Mouse (Mus musculus) midbrain, embryonic 15.5 days (tissue): ENCODE measurements around the gene Adgrb2. TPM values are rescaled to one million over a fixed set of nuclear protein-coding genes. Genes with fewer than 3 reads are reported as not detected.
A peak's percentile ranks its signal among the peaks of the same experiment; 100 is the strongest.

ENCODE experiments used
- ATAC-seq: fragments of 200-750 bp; cut with Nextera tagmentation; replicated peaks from 2 replicates; pipeline ENCODE4 v1.8.0; 2017; ENCODE audit warnings: moderate TSS enrichment
- H3K27ac ChIP-seq: fragments of 300-500 bp; sonication (generic); 2 replicates; pipeline ENCODE4 v1.5.1; 2015; ENCODE audit warnings: mild to moderate bottlenecking, inconsistent platforms
- H3K27me3 ChIP-seq: fragments of 300-500 bp; sonication (generic); replicated peaks from 2 replicates; pipeline ENCODE4 v1.6.1; 2015; ENCODE audit warnings: inconsistent platforms
- H3K36me3 ChIP-seq: fragments of 300-500 bp; sonication (generic); replicated peaks from 2 replicates; pipeline ENCODE4 v1.6.1; 2015; ENCODE audit warnings: inconsistent platforms
- H3K4me1 ChIP-seq: fragments of 300-500 bp; sonication (generic); 2 replicates; pipeline ENCODE4 v1.6.1; 2015; ENCODE audit warnings: inconsistent platforms
- H3K4me2 ChIP-seq: fragments of 300-500 bp; sonication (generic); 2 replicates; pipeline ENCODE4 v1.6.1; 2015; ENCODE audit warnings: inconsistent platforms, mild to moderate bottlenecking, moderate library complexity
- H3K4me3 ChIP-seq: fragments of 300-500 bp; sonication (generic); 2 replicates; pipeline ENCODE4 v1.5.1; 2015; ENCODE audit warnings: mild to moderate bottlenecking, inconsistent platforms
- H3K9ac ChIP-seq: fragments of 300-500 bp; sonication (generic); 2 replicates; pipeline ENCODE4 v1.6.1; 2015; ENCODE audit warnings: mild to moderate bottlenecking, inconsistent platforms
- H3K9me3 ChIP-seq: fragments of 300-500 bp; sonication (generic); 2 replicates; pipeline ENCODE4 v1.6.1; 2016; ENCODE audit warnings: inconsistent platforms
- WGBS: fragments of 180-500 bp; shearing (Covaris S2); methylation state at CpG from one replicate; pipeline ENCODE4 v1.1.7; 2015; ENCODE audit warnings: mixed read lengths; 5-methylcytosine and 5-hydroxymethylcytosine counted together
- polyA plus RNA-seq: library from polyadenylated mRNA; unstranded; fragments of >200 nt; fragmentation: Nextera tagmentation; extraction: Ambion mirVana; gene quantifications from 2 replicates; pipeline ENCODE4 v1.2.1, GENCODE M21; 2015

Adgrb2 gene
- polyA plus RNA-seq, 1 experiment from 2014 or later, result 19.4 TPM

GRCm38 (mm10) chr4:129974285-129974684 lies 10.4 kb upstream of the Adgrb2 start:
- peaks cover 9% of the 10 kb centered on the region; the same call in 1 of the 2 replicates for H3K4me1 ChIP-seq

GRCm38 (mm10) chr4:129977256-129977655 lies 7.4 kb upstream of the Adgrb2 start:
- no peak overlapping the region for H3K4me2 ChIP-seq
- no peaks in the 10 kb centered on the region for H3K36me3 ChIP-seq
- 68% methylated on average over 4 of the region's 4 CpGs for WGBS
- no peak overlapping the region for H3K27ac ChIP-seq
- no peak overlapping the region for H3K4me3 ChIP-seq
- H3K9me3 ChIP-seq, result no peaks in the 10 kb centered on the region
- peaks cover 22% of the 10 kb centered on the region for H3K4me1 ChIP-seq
- no peaks in the 10 kb centered on the region for H3K27me3 ChIP-seq
- H3K9ac ChIP-seq, result no peak overlapping the region
- ATAC-seq, result no peak

More at GRCm38 (mm10) chr4:129974285-129974684, 10.4 kb upstream of the Adgrb2 start:
- 66% methylated on average over 9 of the region's 9 CpGs for WGBS
- Histone ChIP-seq H3K9me3 (no peaks in the 10 kb centered on the region), H3K27ac (no peak overlapping the region), H3K36me3 (no peaks in the 10 kb centered on the region), H3K9ac (no peak overlapping the region), H3K27me3 (no peaks in the 10 kb centered on the region), H3K4me3 (no peak overlapping the region), H3K4me2 (no peak overlapping the region)
- no peak for ATAC-seq

GRCm38 (mm10) chr4:129978227-129978626 lies 6.4 kb upstream of the Adgrb2 start:
- Histone ChIP-seq H3K9me3 (no peaks in the 10 kb centered on the region), H3K27ac (no peak overlapping the region), H3K4me1 (peaks cover 31% of the 10 kb centered on the region), H3K27me3 (no peaks in the 10 kb centered on the region), H3K4me2 (no peak overlapping the region), H3K9ac (no peak overlapping the region), H3K36me3 (no peaks in the 10 kb centered on the region), H3K4me3 (no peak overlapping the region)
- 40% methylated on average over 4 of the region's 4 CpGs for WGBS
- ATAC-seq, result no peak

- 72% methylated on average over 4 of the region's 4 CpGs for WGBS
- Histone ChIP-seq H3K36me3 (no peaks in the 10 kb centered on the region), H3K27ac (no peak overlapping the region), H3K4me2 (no peak overlapping the region), H3K9ac (no peak overlapping the region), H3K4me3 (no peak overlapping the region), H3K4me1 (peaks cover 38% of the 10 kb centered on the region), H3K27me3 (no peaks in the 10 kb centered on the region), H3K9me3 (no peaks in the 10 kb centered on the region)
- ATAC-seq, result no peak
Observed at GRCm38 (mm10) chr4:129978930-129979329, 5.7 kb upstream of the Adgrb2 start.

DNA sequence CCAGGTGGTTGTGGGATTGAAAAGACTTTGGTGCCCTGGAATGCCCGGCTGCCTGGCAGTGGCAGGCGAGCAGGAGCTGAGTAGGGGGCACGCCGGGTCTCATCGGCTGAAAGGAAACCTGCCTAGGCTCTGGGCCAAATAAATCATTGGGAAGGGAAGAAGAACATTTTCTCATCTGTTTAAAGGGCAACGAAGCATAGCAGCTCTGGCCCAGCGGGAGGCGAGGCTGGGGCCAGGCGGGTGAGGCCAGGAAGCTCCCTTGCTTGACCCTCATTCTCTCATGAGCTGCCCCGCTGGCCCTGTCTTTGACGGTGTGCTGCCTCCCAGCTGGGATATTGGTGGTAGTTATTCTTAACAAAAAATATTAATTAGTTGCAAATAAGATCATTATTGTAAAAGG lies 3.0 kb upstream of the Adgrb2 start:
- H3K9me3 ChIP-seq, result no peaks in the 10 kb centered on the region
- no peaks in the 10 kb centered on the region for H3K27me3 ChIP-seq
- ATAC-seq, result no peak
- H3K4me3 ChIP-seq, result no peak overlapping the region
- H3K9ac ChIP-seq, result no peak overlapping the region
- H3K4me1 ChIP-seq, result peaks cover 50% of the 10 kb centered on the region
- H3K4me2 ChIP-seq, result no peak overlapping the region
- WGBS, result 22% methylated on average over 11 of the region's 11 CpGs
- no peak overlapping the region for H3K27ac ChIP-seq
- no peaks in the 10 kb centered on the region for H3K36me3 ChIP-seq

DNA sequence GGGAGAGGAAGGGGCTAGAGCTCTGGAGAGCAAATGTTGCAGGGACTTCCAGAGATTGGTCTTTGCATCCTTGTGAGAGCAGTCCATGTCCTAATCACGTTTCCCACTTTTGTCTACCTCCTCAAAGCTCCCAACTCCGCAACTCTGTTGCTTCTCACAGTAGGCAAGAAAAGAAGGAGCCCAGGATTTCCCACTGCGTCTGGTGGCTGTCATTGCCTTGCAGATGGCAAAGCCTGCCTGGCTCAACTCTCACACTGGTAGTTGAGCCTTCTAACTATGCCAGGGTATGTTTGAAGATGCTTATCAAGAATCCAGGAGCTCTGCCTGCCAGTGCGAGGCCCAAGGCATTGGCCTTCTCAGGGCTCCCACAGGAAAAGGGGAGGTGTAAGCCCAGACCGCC lies 1.6 kb upstream of the Adgrb2 start:
- H3K36me3 ChIP-seq, result no peaks in the 10 kb centered on the region
- H3K4me3 ChIP-seq, result no peak overlapping the region
- 16% methylated on average over 5 of the region's 5 CpGs for WGBS
- ATAC-seq, result no peak
- peak overlapping the region; percentile 87 for H3K27ac ChIP-seq
- H3K9ac ChIP-seq, result no peak overlapping the region
- H3K4me1 ChIP-seq, result peaks cover 64% of the 10 kb centered on the region
- no peaks in the 10 kb centered on the region for H3K27me3 ChIP-seq
- no peaks in the 10 kb centered on the region for H3K9me3 ChIP-seq
- H3K4me2 ChIP-seq, result no peak overlapping the region

DNA sequence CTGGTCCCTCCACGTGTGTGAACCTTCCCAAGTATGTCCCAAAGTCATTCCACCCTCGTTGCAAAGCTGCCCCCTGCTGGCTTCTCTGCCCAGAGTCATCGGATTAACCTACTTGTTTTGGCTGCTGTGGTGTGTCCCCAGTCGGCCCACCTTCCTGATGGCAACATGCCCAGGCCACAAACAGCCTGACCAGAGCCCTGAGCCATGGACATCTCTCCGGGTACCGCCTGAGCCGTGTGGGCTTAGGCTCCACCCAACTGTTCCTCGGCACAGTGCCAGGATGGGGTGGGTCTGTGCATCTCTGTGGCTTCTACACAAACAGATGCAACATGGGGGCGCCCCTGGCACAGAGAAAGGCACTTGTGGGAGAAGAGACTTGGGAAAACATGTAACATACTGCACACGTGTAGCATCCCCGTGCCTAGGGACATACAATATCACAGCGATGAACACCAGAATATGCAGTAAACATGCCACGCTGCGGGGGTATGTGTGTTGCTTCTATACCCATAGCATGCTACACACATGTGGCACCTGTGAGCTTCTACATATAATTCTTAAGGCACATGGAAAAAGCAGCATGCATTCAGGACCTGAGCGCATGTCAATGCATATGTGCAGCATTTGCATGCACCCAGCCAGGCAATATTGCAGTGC lies 778 bp upstream of the Adgrb2 start:
- peak; percentile 22 for ATAC-seq
- H3K27ac ChIP-seq, result peak overlapping the region; percentile 87
- WGBS, result 2% methylated on average over 15 of the region's 15 CpGs
- peak overlapping the region; percentile 95 for H3K4me3 ChIP-seq
- H3K9ac ChIP-seq, result peak overlapping the region; percentile 92
- H3K27me3 ChIP-seq, result no peaks in the 10 kb centered on the region
- H3K9me3 ChIP-seq, result no peaks in the 10 kb centered on the region
- H3K4me1 ChIP-seq, result peaks cover 64% of the 10 kb centered on the region
- no peaks in the 10 kb centered on the region for H3K36me3 ChIP-seq
- H3K4me2 ChIP-seq, result peak overlapping the region; percentile 84

DNA sequence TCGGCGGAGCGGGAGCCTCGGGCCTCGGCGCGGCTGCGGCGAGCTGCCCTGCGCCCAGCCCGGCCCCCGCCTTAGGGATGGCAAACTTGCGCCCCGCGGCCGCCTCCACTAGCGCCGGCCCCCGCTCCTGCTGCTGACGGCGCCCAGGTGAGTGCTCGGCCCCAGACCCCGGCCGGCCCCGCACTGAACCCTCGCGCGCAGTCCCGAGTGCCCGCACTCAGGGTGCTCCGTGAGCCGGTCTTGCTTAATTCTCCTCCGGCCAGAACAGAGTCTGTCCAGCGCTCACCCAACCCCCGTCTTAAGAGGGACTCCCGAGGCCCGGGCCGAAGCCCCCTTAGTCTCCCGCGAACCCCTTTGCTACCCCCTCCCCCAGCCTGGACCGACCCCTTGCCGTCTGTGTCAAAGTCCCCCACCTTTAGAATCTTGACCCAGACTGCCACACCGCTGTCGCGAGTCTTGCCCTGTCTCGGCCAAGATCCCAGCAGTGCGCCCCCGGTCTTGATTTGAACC lies 546 bp downstream of the Adgrb2 start:
- Histone ChIP-seq H3K4me3 (peak overlapping the region; percentile 95), H3K4me1 (peaks cover 76% of the 10 kb centered on the region), H3K36me3 (no peaks in the 10 kb centered on the region), H3K9ac (peak overlapping the region; percentile 92), H3K4me2 (peak overlapping the region; percentile 84), H3K9me3 (no peaks in the 10 kb centered on the region), H3K27me3 (no peaks in the 10 kb centered on the region), H3K27ac (peak overlapping the region; percentile 87)
- ATAC-seq, result peak; percentile 8; the same call in 1 of the 2 replicates
- WGBS, result under 1% methylated on average over 32 of the region's 48 CpGs

- Histone ChIP-seq H3K27ac (peak overlapping the region; percentile 87), H3K9ac (peak overlapping the region; percentile 92), H3K4me1 (peaks cover 81% of the 10 kb centered on the region), H3K36me3 (no peaks in the 10 kb centered on the region), H3K9me3 (no peaks in the 10 kb centered on the region), H3K4me3 (peak overlapping the region; percentile 95), H3K4me2 (peak overlapping the region; percentile 84), H3K27me3 (no peaks in the 10 kb centered on the region)
- WGBS, result under 1% methylated on average over 58 of the region's 58 CpGs
- peak; percentile 11 for ATAC-seq
Observed at GRCm38 (mm10) chr4:129985671-129986441, 1.2 kb downstream of the Adgrb2 start.

GRCm38 (mm10) chr4:129987825-129988504 lies 3.3 kb downstream of the Adgrb2 start:
- Histone ChIP-seq H3K4me1 (peaks cover 62% of the 10 kb centered on the region), H3K27ac (peak overlapping the region; percentile 66), H3K9me3 (no peaks in the 10 kb centered on the region), H3K36me3 (0 out of 2 replicates have a peak, but pooled peaks cover 4% of the 10 kb centered on the region), H3K4me3 (peak overlapping the region; percentile 44), H3K4me2 (peak overlapping the region; percentile 84), H3K9ac (peak overlapping the region; percentile 60), H3K27me3 (no peaks in the 10 kb centered on the region)
- WGBS, result 1% methylated on average over 50 of the region's 53 CpGs
- ATAC-seq, result no peak; the same call in 1 of the 2 replicates

DNA sequence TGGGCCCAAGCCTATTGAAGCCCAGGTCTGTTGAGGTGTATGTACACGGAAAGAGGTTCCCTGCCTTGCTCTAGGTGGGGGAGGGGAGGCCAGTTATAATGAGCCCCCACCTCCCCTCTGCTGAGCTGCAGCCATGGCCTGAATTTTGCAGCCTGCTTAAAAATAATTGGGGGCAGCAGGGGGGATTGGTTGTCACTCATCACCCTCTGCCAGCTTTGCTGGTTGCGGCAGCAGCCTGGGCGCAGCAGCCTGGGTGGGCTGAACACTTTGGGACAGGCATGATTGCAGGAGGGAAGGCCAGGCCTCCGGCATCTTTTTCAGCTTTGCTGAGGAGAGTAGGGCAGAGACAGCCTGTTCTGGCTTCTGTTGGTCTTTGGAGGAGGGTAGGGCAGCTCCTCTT lies 5.3 kb downstream of the Adgrb2 start:
- 0 out of 2 replicates have a peak, but pooled peaks cover 7% of the 10 kb centered on the region for H3K36me3 ChIP-seq
- H3K4me2 ChIP-seq, result 0 out of 2 replicates have a peak overlapping the region, but pooled peaks have one; percentile 14
- no peak for ATAC-seq
- H3K9me3 ChIP-seq, result no peaks in the 10 kb centered on the region
- H3K9ac ChIP-seq, result peak overlapping the region; percentile 4; the same call in 1 of the 2 replicates
- H3K27ac ChIP-seq, result peak overlapping the region; percentile 48; the same call in 1 of the 2 replicates
- H3K27me3 ChIP-seq, result no peaks in the 10 kb centered on the region
- no peak overlapping the region for H3K4me3 ChIP-seq
- 32% methylated on average over 4 of the region's 4 CpGs for WGBS
- H3K4me1 ChIP-seq, result peaks cover 62% of the 10 kb centered on the region

DNA sequence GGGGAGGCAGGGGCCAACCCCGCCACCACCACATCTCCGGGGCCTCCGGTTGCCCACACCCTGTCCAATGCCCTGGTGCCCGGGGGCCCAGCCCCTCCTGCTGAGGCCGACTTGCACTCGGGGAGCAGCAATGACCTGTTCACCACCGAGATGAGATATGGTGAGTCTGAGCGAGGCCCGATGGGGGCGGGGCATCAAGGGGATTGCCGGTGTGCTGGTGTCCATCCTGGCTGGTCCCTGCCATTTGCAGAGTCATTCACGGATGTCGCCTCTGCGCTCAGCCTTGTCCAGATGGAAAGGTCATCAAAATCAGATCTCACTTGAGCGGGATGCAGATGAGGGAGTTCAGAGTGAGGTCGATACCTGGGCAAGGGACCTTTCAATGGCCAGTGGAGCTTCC lies 8.1 kb downstream of the Adgrb2 start:
- H3K27me3 ChIP-seq, result no peaks in the 10 kb centered on the region
- H3K9me3 ChIP-seq, result no peaks in the 10 kb centered on the region
- peaks cover 51% of the 10 kb centered on the region for H3K4me1 ChIP-seq
- no peak overlapping the region for H3K27ac ChIP-seq
- no peak overlapping the region for H3K4me3 ChIP-seq
- ATAC-seq, result no peak
- 0 out of 2 replicates have a peak, but pooled peaks cover 11% of the 10 kb centered on the region for H3K36me3 ChIP-seq
- H3K4me2 ChIP-seq, result no peak overlapping the region
- 83% methylated on average over 16 of the region's 16 CpGs for WGBS
- no peak overlapping the region for H3K9ac ChIP-seq
